Comparison of ENCODE assay signal across 8 mouse cellular contexts in the genomic region with DNA sequence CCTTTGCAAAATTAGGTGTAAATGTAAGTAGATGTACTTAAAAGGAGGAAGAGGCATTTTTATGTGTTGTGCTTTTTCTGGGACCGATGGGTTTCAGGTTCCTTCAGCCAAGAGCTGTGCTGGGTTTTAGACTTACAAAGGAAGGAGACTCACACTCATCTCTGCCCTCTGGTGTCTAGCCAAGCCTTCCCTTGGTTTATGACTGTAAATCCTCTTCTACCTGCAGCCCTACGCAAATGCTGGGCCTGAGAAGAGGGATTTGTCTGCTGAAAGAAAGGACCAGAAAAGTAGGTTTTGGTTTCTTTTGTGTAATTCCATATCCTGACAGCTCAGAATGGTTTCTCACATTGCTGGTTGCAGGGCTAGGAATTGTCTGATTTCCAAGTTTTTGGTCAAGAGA. TPM values are rescaled to one million over a fixed set of nuclear protein-coding genes. Genes with fewer than 3 reads are reported as not detected.
DNase-seq lines count a peak whose midpoint lies in the region; ATAC-seq and TF ChIP-seq lines count a peak whose summit lies in the region.

No protein-coding gene starts in this region.

- peak overlapping the region; percentile 99 for H3K4me2 ChIP-seq in kidney, embryonic 15.5 days
- peak overlapping the region; percentile 98 for H3K4me2 ChIP-seq in intestine, postnatal 0 days (replicated peaks; ENCODE audit: low read depth)
- peak overlapping the region; percentile 85 for H3K4me2 ChIP-seq in neural tube, embryonic 13.5 days

- 13% methylated on average over 2 of the region's 2 CpGs for WGBS in kidney, embryonic 15.5 days
- WGBS in intestine, postnatal 0 days, result 29% methylated on average over 2 of the region's 2 CpGs
- 23% methylated on average over 2 of the region's 2 CpGs for WGBS in neural tube, embryonic 13.5 days

- peak; percentile 61 for TF ChIP-seq CTCF in intestine, postnatal 0 days (IDR thresholded peaks at IDR 0.05; ENCODE audit: low read depth)

- ATAC-seq in kidney, embryonic 15.5 days (replicated peaks; ENCODE audit: low FRiP score), result no peak
- no peak for ATAC-seq in intestine, postnatal 0 days
- no peak for ATAC-seq in neural tube, embryonic 13.5 days (ENCODE audit: low read depth)

- no peaks in the 10 kb centered on the region for H3K27me3 ChIP-seq in kidney, embryonic 15.5 days
- no peaks in the 10 kb centered on the region for H3K27me3 ChIP-seq in intestine, postnatal 0 days (replicated peaks; ENCODE audit: control insufficient read depth, insufficient read depth, low read length)
- H3K27me3 ChIP-seq in neural tube, embryonic 13.5 days, result no peaks in the 10 kb centered on the region

- no peaks in the 10 kb centered on the region for H3K9me3 ChIP-seq in kidney, embryonic 15.5 days (replicated peaks)
- H3K9me3 ChIP-seq in intestine, postnatal 0 days (ENCODE audit: control insufficient read depth), result no peaks in the 10 kb centered on the region
- no peaks in the 10 kb centered on the region for H3K9me3 ChIP-seq in neural tube, embryonic 13.5 days

- no peaks in the 10 kb centered on the region for H3K36me3 ChIP-seq in kidney, embryonic 15.5 days
- H3K36me3 ChIP-seq in intestine, postnatal 0 days (ENCODE audit: control insufficient read depth, insufficient read depth), result no peaks in the 10 kb centered on the region
- H3K36me3 ChIP-seq in neural tube, embryonic 13.5 days, result no peaks in the 10 kb centered on the region

- H3K4me3 ChIP-seq in kidney, embryonic 15.5 days (replicated peaks), result peak overlapping the region; percentile 80
- peak overlapping the region; percentile 70 for H3K4me3 ChIP-seq in intestine, postnatal 0 days (ENCODE audit: low read depth, low read length)
- peak overlapping the region; percentile 86 for H3K4me3 ChIP-seq in neural tube, embryonic 13.5 days

- peak overlapping the region; percentile 27; the same call in 1 of the 2 replicates for H3K27ac ChIP-seq in kidney, embryonic 15.5 days
- no peak overlapping the region for H3K27ac ChIP-seq in intestine, postnatal 0 days (ENCODE audit: low read depth, low read length)
- H3K27ac ChIP-seq in neural tube, embryonic 13.5 days (replicated peaks), result peak overlapping the region; percentile 38; the same call in 1 of the 2 replicates

- H3K9ac ChIP-seq in kidney, embryonic 15.5 days, result 0 out of 2 replicates have a peak overlapping the region, but pooled peaks have one; percentile 78
- no peak overlapping the region for H3K9ac ChIP-seq in intestine, postnatal 0 days (ENCODE audit: low read depth, low read length)
- H3K9ac ChIP-seq in neural tube, embryonic 13.5 days, result peak overlapping the region; percentile 94

- DNase-seq in kidney, adult 18-20 months, result no peak
- DNase-seq in MEL-GATA-1-ER (ENCODE audit: extremely low read depth, low read depth), result peak; percentile 37
- DNase-seq in embryo, embryonic 11 days, result peak; percentile 36
- no peak for DNase-seq in urinary bladder, postnatal 4 days (ENCODE audit: low spot score in 2 of 2)
- DNase-seq in thymus, adult 18-20 months, result no peak

- peaks cover 46% of the 10 kb centered on the region for H3K4me1 ChIP-seq in kidney, embryonic 15.5 days
- no peaks in the 10 kb centered on the region for H3K4me1 ChIP-seq in intestine, postnatal 0 days (replicated peaks; ENCODE audit: control insufficient read depth, insufficient read depth, low read length)
- peaks cover 39% of the 10 kb centered on the region for H3K4me1 ChIP-seq in neural tube, embryonic 13.5 days (replicated peaks)

RNA-seq across cellular contexts. Expression of a gene that starts 1.3 kb away (rescaled TPM):
- polyA plus RNA-seq in kidney, embryonic 15.5 days (2015; fragmentation: Nextera tagmentation; extraction: Ambion mirVana), result 35.2 and 36.3 TPM in 2 replicates
- polyA plus RNA-seq in intestine, postnatal 0 days (2015; fragmentation: Nextera tagmentation; extraction: Ambion mirVana), result 68.4 and 69.0 TPM in 2 replicates
- 54.6 and 59.2 TPM in 2 replicates for polyA plus RNA-seq in neural tube, embryonic 13.5 days (2015; fragmentation: Nextera tagmentation; extraction: Ambion mirVana)

Comparison
In these comparisons a context has a peak if more than half of its experiments do, and no peak if none do; other contexts are left out.
1. DNase-seq: peak in MEL-GATA-1-ER (single experiment) and embryo, embryonic 11 days (single experiment); none in kidney, adult 18-20 months (single experiment), urinary bladder, postnatal 4 days (0 of 2) and thymus, adult 18-20 months (0 of 2).
2. Peak in every context shown above with its lines, with median percentiles within 50 percentile points of each other: H3K4me2 ChIP-seq and H3K4me3 ChIP-seq.